Mouse (Mus musculus): ENCODE results near the gene Exd2.

DNA sequence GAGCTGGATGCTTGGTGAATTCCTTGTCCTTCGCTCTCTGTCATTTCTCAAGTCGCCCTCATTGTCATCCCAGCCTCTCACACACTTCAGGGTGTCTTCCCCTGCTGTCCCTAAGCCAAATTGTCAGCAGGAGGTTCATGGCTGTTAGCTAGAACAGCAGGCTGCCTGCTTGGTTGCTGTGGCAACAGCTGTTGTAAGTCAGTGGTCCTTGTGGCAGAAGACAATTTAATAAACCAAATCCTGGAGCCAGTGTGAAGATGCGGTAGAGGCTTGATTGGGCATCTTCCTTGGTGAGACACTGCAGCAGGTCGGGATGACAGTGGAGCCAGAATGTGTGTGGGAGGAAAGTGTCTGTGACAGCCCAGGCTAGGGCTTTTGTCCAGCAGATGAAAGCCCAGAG is 82.4 kb downstream of the Exd2 start:
- TF ChIP-seq POLR2A (IDR thresholded peaks at IDR 0.05; ENCODE audit: extremely low read depth, insufficient read depth, low read length) (no peak), CTCF (IDR thresholded peaks at IDR 0.05; ENCODE audit: low read depth, low read length) (no peak)

All from liver, adult 2 months (tissue).